9 mouse cellular contexts compared by ENCODE assay signal in the genomic region with DNA sequence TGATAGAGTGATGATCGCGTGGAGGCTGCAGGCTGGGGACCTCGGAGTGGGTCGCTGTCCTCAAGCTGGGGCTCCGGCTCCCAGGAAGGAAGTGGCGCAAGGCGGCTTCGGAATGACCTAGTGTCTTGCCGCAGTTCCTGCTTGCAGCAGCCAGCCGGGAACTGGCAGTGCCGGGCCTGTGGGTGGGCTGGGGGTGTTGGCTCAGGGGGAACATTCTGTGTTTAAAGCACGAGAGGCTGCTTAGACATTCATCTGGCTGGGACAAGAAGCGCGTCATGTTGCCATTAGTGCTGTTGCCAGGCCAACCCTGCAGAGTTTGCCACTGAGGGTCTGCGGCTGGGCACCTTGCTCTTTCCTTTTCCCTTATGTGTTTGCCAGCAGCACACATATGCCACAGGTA.
A peak's percentile ranks its signal among the peaks of the same experiment; 100 is the strongest.
DNase-seq lines count a peak whose midpoint lies in the region; ATAC-seq lines count a peak whose summit lies in the region.
"Had no signal": no experiment of that assay in that cellular context is flagged by ENCODE, and none has a peak within 500 bp of the region (broad histone marks: within the 10 kb centered on the region; RNA-seq: fewer than 3 reads in every experiment).

No protein-coding gene starts in this region.

- peak overlapping the region; percentile 5; the same call in 1 of the 2 replicates for H3K4me2 ChIP-seq in liver, embryonic 15.5 days
- H3K4me2 ChIP-seq in liver, embryonic 11.5 days, result no peak overlapping the region

- no peak for DNase-seq in liver, embryonic 11.5 days (ENCODE audit: low spot score)
- peak; percentile 72 for DNase-seq in layer of hippocampus, postnatal 10 days (ENCODE audit: low spot score in 2 of 2)
- DNase-seq in lung, postnatal 4 days, result peak; percentile 39 to 68
- peak; percentile 46 for DNase-seq in right cerebral cortex, postnatal 4 days
- no peak for DNase-seq in adrenal gland, postnatal 14 days
- DNase-seq in embryo, embryonic 11 days, result no peak
- no peak for DNase-seq in adrenal gland, postnatal 4 days (ENCODE audit: low spot score in 2 of 2)

- H3K9me3 ChIP-seq in liver, embryonic 15.5 days (replicated peaks), result no peaks in the 10 kb centered on the region
- H3K9me3 ChIP-seq in liver, embryonic 11.5 days (ENCODE audit: control insufficient read depth, low read length), result no peaks in the 10 kb centered on the region

- H3K4me3 ChIP-seq in liver, embryonic 15.5 days (replicated peaks), result no peak overlapping the region
- no peak overlapping the region for H3K4me3 ChIP-seq in liver, embryonic 11.5 days (ENCODE audit: low read depth, low read length)

- no peak overlapping the region for H3K27ac ChIP-seq in liver, embryonic 15.5 days (replicated peaks)
- no peak overlapping the region for H3K27ac ChIP-seq in liver, embryonic 11.5 days (ENCODE audit: low read depth, low read length)

- no peak overlapping the region for H3K9ac ChIP-seq in liver, embryonic 15.5 days
- H3K9ac ChIP-seq in liver, embryonic 11.5 days (ENCODE audit: low read depth, low read length), result no peak overlapping the region

- H3K36me3 ChIP-seq in liver, embryonic 15.5 days (replicated peaks), result no peaks in the 10 kb centered on the region
- H3K36me3 ChIP-seq in liver, embryonic 11.5 days (ENCODE audit: control insufficient read depth, insufficient read depth, low read length), result no peaks in the 10 kb centered on the region

- peaks cover 16% of the 10 kb centered on the region for H3K4me1 ChIP-seq in liver, embryonic 15.5 days (replicated peaks)
- peaks cover 6% of the 10 kb centered on the region; the same call in 1 of the 2 replicates for H3K4me1 ChIP-seq in liver, embryonic 11.5 days (replicated peaks; ENCODE audit: control insufficient read depth, insufficient read depth, low read length)

- no peaks in the 10 kb centered on the region for H3K27me3 ChIP-seq in liver, embryonic 15.5 days
- no peaks in the 10 kb centered on the region for H3K27me3 ChIP-seq in liver, embryonic 11.5 days (replicated peaks; ENCODE audit: control insufficient read depth, insufficient read depth, low read length)
- H3K27me3 ChIP-seq: CH12.LX had no signal

- ATAC-seq in liver, embryonic 15.5 days (ENCODE audit: insufficient read depth), result no peak
- ATAC-seq in liver, embryonic 11.5 days (replicated peaks; ENCODE audit: low FRiP score), result no peak

- WGBS in liver, embryonic 15.5 days (ENCODE audit: insufficient replicate concordance), result 74% methylated on average over 15 of the region's 15 CpGs
- 66% methylated on average over 15 of the region's 15 CpGs for WGBS in liver, embryonic 11.5 days

Comparison
In these comparisons a context has a peak if more than half of its experiments do, and no peak if none do; other contexts are left out.
1. DNase-seq: peak in layer of hippocampus, postnatal 10 days (2 of 2), lung, postnatal 4 days (2 of 2) and right cerebral cortex, postnatal 4 days (single experiment); none in liver, embryonic 11.5 days (single experiment), adrenal gland, postnatal 14 days (single experiment), embryo, embryonic 11 days (single experiment) and adrenal gland, postnatal 4 days (0 of 2).